Mouse (Mus musculus) neural tube, embryonic 10.5 days (tissue): ENCODE data around the gene Mtcl1.
A peak's percentile ranks its signal among the peaks of the same experiment; 100 is the strongest.

ENCODE experiments used
- DNase-seq: peaks from one replicate; pipeline ENCODE4 v3.0.0-alpha.2; 2017; ENCODE audit warnings: low spot score; ENCODE audit errors: extremely low spot score

The Mtcl1 gene

DNA sequence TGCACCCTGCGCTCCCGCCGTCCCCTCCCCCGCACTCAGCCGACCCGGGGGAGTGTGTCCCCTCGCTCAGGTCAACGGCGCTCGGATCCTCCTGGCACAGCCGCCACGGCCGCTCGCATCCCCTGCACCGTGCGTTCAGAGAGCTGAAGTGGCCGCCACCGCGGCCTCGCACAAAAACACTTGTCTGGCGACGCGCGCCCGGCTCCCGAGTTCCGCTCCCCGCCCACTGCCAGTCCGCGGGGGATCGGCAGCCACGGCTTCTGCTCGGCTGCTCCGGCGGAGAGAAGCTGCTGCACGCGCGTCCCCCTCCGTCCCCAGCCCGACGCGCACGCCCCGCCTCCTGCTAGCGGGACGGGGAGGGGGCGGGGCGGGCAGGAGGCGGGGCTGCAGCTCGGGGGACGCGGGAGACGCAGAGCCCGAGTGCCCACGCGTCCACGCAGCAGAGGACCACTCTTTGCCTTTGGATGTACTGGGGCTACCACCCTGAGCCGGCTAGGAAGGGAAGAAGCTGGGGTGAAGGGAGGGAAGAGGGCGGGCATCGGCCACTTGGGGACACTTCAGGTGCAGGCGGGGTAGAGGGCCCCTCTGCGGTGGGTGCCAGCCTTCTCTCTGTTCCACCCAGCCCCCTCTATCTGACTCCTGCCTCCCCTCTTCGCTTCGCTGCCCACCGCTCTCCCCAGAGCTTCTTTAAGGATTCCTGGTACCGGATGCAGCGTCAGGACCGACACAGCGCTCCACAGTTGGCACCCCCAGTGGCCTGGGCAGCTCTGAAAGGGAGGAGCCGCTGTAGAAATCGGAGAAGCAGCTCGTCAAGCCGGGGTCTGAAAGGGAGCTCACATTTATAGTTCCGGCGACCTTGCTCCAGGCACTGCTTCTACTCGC is at the start of gene Mtcl1:
TSS of gene Mtcl1 (minus strand) at position 291 of the 882 bp plus-strand sequence.
- DNase-seq, result peak; percentile 82

DNA sequence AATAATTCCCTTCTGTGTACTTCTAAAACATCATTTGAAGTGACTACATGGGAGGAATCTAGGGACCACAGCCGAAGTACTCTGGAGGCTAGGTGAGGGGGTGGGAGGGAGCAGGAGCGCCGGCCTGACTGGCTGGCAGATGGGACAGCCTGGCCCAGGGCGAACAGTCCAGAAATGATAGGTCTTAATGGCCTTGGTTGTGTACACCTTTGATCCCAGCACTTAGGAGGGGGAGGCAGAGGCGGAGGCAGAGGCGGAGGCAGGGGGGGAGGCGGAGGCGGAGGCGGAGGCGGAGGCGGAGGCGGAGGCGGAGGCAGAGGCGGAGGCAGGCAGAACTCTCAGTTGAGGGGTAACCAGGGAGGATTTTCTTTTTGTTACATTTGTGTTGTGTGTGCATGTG is 49.0 kb upstream of the Mtcl1 start:
- no peak for DNase-seq

DNA sequence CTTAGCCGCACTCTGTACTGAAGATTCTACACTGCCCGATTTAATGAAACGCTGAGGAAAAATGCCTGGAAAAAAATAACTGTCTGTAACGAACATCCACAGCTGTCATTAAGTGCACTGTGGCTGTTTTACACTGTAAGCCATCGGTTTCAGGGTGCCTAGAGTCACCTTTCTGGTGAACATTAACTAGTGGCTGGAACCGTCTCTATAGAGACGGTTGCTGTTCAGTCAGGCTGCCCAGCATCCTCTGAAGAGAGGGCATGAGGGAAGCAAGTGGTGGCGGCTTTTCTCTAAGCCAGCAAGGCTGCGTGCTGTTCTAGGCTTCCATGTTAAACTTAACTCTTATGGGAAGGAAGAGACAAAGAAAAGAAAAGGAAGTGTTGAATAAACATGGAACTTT is 47.0 kb upstream of the Mtcl1 start:
- DNase-seq, result no peak

GRCm38 (mm10) chr17:66490022-66490601 is 40.6 kb upstream of the Mtcl1 start:
- DNase-seq, result peak; percentile 61

- DNase-seq, result no peak
These were observed 37.0 kb upstream of the Mtcl1 start for GRCm38 (mm10) chr17:66486576-66486975.

GRCm38 (mm10) chr17:66485742-66486141 is 36.2 kb upstream of the Mtcl1 start:
- peak; percentile 85 for DNase-seq

GRCm38 (mm10) chr17:66484965-66485364 is 35.4 kb upstream of the Mtcl1 start:
- DNase-seq, result no peak

- no peak for DNase-seq
These were observed 34.3 kb upstream of the Mtcl1 start for GRCm38 (mm10) chr17:66483651-66484454.

DNA sequence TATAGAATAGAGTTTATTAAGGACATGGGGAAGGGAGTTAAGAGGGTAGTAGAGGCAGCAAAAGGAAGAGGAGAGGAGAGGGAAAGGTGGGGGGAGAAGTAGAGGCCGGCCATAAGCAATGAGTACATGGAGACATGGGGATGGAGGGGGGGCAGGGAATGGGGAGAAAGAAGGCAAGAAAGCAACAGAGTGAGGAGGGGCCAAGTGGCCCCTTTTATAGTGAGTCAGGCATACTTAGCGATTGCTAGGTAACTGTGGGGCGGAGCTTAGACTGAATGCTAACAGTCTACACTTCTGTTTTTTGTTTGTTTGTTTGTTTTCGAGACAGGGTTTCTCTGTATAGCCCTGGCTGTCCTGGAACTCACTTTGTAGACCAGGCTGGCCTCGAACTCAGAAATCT is 31.7 kb upstream of the Mtcl1 start:
- DNase-seq, result no peak

DNA sequence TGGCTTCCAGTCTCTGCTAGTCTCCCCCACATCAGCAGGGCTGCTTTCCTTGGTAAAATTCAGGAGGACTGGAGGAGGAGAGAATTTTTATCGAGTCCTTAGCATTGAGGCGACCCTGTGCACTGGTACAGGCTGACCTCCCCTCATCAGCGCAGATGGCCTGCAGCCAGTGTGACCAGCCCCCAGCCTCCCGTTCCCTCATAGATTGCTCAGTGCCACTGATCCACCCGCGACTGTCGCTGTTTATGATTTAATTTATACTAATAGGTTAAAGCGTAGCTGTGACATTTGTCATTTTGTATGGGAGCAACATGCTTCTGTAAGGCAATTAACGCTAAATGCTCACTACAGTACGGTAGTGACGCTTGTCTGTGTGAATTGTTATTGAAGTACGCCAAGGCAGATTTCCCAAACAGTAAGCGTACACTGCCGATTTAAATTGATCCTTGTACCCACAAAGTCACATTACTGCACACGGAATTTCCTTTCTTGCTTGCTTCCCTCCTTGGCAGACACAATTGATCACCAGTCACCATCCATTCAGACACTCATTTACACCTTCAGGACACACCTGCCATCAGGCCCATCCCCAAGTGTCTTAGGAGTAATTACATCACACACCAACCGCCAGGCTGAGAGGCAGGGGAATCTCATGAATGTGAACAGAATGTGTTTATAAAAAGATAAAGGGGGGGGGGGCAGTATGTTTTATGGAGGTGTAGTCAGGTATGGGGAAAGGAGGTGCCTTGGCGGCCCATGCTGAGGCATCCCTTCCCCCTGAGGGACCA is 31.1 kb upstream of the Mtcl1 start:
- peak; percentile 17 for DNase-seq

DNA sequence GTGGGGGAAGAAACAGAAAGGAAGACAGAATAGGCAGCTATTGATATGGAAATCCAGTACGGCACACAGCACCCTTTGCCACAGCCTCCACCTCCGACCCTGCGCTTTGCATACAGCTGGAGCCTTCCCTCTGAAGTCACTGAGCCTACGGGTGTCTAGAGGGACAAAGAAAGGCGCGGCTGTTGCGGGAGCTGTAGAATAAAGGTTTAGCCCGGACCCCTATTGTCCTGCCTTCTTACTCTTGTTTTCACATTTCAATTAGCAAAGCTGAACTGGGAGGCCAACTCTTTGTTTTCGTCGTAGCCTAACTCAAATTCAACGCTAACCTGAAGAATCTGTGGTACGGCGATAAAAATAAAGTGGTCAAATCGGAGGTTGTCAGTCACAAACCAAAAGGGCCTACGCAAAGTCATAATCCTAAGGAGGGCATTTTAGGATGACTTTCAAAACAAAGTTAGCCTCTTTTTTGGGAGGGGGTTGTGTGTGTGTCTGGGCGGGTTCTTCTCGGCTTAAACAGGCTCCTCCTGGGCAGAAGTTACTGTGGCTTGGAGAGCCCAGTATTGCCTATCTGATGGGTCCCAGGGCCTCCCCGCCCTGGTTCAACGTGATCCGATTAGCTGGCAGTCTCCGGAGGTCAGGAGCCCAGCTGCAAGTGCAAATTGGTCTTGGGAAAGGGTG is 30.4 kb upstream of the Mtcl1 start:
- peak; percentile 74 for DNase-seq

GRCm38 (mm10) chr17:66479311-66479710 is 29.8 kb upstream of the Mtcl1 start:
- DNase-seq, result peak; percentile 60

- no peak for DNase-seq
These were observed 23.7 kb upstream of the Mtcl1 start for GRCm38 (mm10) chr17:66473205-66473604.

DNA sequence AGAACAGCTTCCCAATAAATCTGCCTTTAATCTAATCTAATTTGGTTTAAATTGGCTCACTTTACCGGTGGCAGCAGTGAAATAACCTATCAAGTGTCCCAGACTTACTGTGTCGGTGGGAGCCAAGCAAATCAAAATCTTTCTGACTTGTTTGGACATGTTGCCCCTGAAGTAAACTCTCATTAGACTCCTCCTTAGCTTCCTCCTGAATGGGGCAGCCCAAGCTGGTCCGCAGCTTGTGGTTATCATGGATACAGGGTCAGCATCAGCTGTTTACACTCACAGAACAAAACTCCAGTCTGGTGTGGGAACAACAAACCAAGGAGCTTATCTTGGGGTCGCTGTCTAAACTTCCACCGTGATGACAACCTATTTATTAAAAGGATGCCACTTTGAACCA is 22.2 kb upstream of the Mtcl1 start:
- DNase-seq, result no peak

DNA sequence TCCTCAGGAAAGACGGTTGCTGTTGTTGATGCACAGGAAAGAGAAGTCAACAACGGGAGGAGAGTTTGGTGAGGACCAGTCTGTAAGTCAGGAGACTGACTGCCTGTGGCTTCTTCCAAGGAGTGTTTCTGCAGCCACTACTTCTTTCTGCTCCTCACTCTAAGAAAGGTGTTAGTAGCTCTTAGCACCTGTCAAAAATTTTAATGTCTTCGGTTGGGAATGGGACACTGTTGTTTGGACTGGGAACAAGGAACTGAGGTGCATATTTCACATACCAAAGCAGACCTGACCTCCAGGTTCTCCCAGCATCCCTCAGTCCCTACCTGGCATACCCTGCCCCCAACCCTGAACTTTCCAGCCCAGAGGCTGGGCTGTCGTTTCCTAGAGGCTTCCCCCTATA is 21.7 kb upstream of the Mtcl1 start:
- no peak for DNase-seq

- DNase-seq, result no peak
These were observed 20.5 kb upstream of the Mtcl1 start for GRCm38 (mm10) chr17:66470020-66470419.

DNA sequence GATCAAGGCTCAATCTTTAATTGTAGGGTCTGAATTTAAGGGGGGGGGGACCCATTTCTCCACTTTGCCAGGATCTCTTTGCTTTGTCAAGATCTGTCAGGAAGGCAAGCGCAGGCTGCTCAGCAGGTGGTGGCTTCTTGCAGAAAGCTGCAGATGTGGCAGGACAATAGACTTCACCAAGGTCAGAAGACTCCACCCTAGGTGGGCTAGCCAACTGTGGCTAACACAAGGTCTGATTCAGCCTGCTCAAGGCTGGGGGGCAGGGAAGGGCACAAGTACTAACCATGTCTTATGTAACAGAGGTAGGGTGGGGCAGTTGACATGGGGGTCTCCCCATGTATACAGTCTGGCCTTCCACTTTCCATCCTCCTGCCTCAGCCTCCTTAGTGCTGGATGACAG is 7.7 kb upstream of the Mtcl1 start:
- no peak for DNase-seq

GRCm38 (mm10) chr17:66451143-66451542 is 1.6 kb upstream of the Mtcl1 start:
- peak; percentile 88 for DNase-seq

DNA sequence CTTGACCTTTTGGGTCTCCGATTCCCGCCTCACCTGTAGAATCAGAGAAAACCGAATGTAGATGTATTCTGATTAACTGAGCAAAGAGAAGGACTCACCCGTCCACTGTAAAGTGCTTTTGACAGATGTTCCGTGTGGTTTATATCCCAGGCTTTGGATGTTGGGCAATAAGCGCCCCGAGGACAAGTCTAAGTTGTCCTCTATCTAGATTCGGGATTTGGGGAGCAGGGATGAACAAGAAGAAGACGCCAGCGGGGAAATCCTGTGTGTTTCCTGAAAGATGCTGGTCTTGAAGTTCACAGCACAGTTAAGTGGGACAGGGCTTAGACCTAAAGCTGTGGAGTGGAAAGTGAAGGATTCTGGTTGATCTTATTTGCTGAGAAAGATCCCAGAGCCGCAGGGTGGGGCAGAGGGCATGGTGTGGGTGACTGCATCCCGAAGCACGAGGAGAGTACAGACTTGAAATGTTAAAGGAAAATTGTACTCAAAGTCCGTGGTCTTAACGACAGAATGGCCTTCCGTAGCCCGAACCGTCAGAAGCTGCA is 1.0 kb upstream of the Mtcl1 start:
- DNase-seq, result no peak
